Mouse (Mus musculus) heart, embryonic 16.5 days (tissue): ENCODE measurements around the gene Nek1. TPM values are rescaled to one million over a fixed set of nuclear protein-coding genes. Genes with fewer than 3 reads are reported as not detected.

Experiments used
- ATAC-seq: fragments of 200-750 bp; cut with Nextera tagmentation; replicated peaks from 2 replicates; pipeline ENCODE4 v1.8.0; 2017; ENCODE audit warnings: moderate number of reproducible peaks; ENCODE audit not compliant: insufficient read depth, low FRiP score; ENCODE audit errors: extremely low read depth
- H3K27ac ChIP-seq: fragments of 300-500 bp; sonication (generic); 2 replicates; pipeline ENCODE4 v1.5.1; 2014; ENCODE audit warnings: mild to moderate bottlenecking, low read length, control low read depth, moderate library complexity
- H3K27me3 ChIP-seq: fragments of 300-500 bp; sonication (generic); 2 replicates; pipeline ENCODE4 v1.6.1; 2014; ENCODE audit warnings: low read length, mixed read lengths; ENCODE audit not compliant: control insufficient read depth, insufficient read depth
- H3K36me3 ChIP-seq: fragments of 300-500 bp; sonication (generic); 2 replicates; pipeline ENCODE4 v1.6.1; 2014; ENCODE audit not compliant: control insufficient read depth, insufficient read depth
- H3K4me1 ChIP-seq: fragments of 300-500 bp; sonication (generic); 2 replicates; pipeline ENCODE4 v1.6.1; 2014; ENCODE audit warnings: low read length, mixed read lengths; ENCODE audit not compliant: control insufficient read depth, insufficient read depth
- H3K4me2 ChIP-seq: fragments of 300-500 bp; sonication (generic); 2 replicates; pipeline ENCODE4 v1.6.1; 2014; ENCODE audit warnings: low read depth, mild to moderate bottlenecking, control low read depth, low read length
- H3K4me3 ChIP-seq: fragments of 300-500 bp; sonication (generic); 2 replicates; pipeline ENCODE4 v1.5.1; 2014; ENCODE audit warnings: mild to moderate bottlenecking, control low read depth, low read length
- H3K9ac ChIP-seq: fragments of 300-500 bp; sonication (generic); 2 replicates; pipeline ENCODE4 v1.6.1; 2014; ENCODE audit warnings: low read length, control low read depth
- H3K9me3 ChIP-seq: fragments of 300-500 bp; sonication (generic); replicated peaks from 2 replicates; pipeline ENCODE4 v1.6.1; 2016; ENCODE audit warnings: low read length; ENCODE audit not compliant: control insufficient read depth
- WGBS: fragments of 180-500 bp; shearing (Covaris S2); extraction: QIAGEN DNeasy Blood & Tissue Kit; methylation state at CpG from one replicate; pipeline ENCODE4 v1.1.7; 2014; 5-methylcytosine and 5-hydroxymethylcytosine counted together
- polyA plus RNA-seq: library from polyadenylated mRNA; unstranded; fragments of >200 nt; fragmentation: Nextera tagmentation; extraction: Ambion mirVana; gene quantifications from 2 replicates; pipeline ENCODE4 v1.2.1, GENCODE M21; 2015

Gene Nek1
- polyA plus RNA-seq, 1 experiment from 2014 or later: 11.3 TPM

DNA sequence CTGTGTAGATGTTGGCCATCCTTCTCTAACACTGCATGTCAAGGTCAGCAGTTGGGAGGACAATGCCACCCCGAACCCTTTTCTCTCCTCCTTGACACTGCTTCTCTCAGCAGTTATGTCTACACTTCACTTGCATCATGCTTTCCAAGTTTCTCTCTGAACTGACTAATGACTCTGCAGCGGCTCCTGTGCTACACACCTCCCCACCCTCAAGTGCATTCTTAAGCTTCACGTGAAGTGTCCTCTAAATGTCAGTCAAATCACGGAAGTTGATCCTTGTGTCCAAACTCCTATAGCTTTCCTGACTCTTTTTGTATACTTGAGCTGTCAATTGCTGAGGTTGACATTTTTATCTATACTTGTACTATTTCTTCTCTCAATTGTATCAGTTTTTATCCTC, 117.5 kb downstream of the Nek1 start:
- no peak overlapping the region for H3K4me3 ChIP-seq
- H3K9ac ChIP-seq: no peak overlapping the region
- no peaks in the 10 kb centered on the region for H3K27me3 ChIP-seq
- no peak for ATAC-seq
- no peaks in the 10 kb centered on the region for H3K9me3 ChIP-seq
- no peak overlapping the region for H3K4me2 ChIP-seq
- WGBS: 76% methylated on average over 4 of the region's 4 CpGs
- peaks cover 4% of the 10 kb centered on the region; the same call in 1 of the 2 replicates for H3K36me3 ChIP-seq
- H3K27ac ChIP-seq: no peak overlapping the region
- H3K4me1 ChIP-seq: no peaks in the 10 kb centered on the region

DNA sequence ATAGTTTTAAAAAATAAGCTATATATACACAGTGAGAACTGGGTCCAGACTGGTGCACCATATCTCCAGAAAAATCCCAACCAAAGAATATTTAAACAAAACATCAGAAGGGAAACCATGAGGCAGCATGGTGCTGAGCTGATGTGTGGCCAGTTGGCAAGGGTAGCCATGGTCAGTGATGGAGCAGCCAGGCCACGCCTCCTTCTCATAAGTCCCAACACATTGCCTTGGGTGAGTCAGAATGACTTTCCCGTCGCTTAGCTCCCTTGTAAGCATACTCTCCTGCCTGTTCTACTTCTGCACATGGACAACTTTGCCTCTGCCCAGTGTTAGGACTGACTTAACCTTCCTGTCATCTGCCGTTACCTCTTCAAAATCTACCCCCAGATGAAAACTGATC, 118.9 kb downstream of the Nek1 start:
- H3K36me3 ChIP-seq: peaks cover under 1% of the 10 kb centered on the region; the same call in 1 of the 2 replicates
- no peaks in the 10 kb centered on the region for H3K9me3 ChIP-seq
- no peak overlapping the region for H3K27ac ChIP-seq
- H3K4me1 ChIP-seq: no peaks in the 10 kb centered on the region
- no peaks in the 10 kb centered on the region for H3K27me3 ChIP-seq
- WGBS: 84% methylated on average over 4 of the region's 4 CpGs
- no peak overlapping the region for H3K4me3 ChIP-seq
- ATAC-seq: no peak
- H3K9ac ChIP-seq: no peak overlapping the region
- no peak overlapping the region for H3K4me2 ChIP-seq

DNA sequence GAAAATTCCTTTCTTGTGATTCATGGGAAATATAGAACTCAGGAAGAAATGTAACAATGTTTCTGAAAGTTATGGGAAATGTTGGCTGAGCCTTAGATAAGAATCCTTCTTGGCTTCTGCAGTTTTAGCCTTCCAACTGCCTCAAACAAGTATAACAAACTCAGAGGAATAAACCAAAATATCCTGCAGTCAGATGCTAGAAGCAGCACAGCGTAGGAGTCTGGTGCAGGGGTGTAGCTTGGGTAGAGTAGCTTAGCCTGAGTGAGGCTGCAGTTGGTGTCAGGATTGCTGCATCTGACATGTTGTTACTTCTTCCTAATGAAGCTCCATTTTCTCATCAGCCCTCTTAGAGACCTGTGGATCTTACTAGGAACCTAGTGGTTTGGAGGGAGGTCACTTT, 128.6 kb downstream of the Nek1 start:
- Histone ChIP-seq H3K4me2 (no peak overlapping the region), H3K9ac (no peak overlapping the region), H3K4me1 (no peaks in the 10 kb centered on the region), H3K9me3 (no peaks in the 10 kb centered on the region), H3K27ac (no peak overlapping the region), H3K4me3 (no peak overlapping the region), H3K27me3 (no peaks in the 10 kb centered on the region), H3K36me3 (peaks cover 5% of the 10 kb centered on the region; the same call in 1 of the 2 replicates)
- ATAC-seq: no peak
- 76% methylated on average over 1 of the region's 1 CpGs for WGBS

DNA sequence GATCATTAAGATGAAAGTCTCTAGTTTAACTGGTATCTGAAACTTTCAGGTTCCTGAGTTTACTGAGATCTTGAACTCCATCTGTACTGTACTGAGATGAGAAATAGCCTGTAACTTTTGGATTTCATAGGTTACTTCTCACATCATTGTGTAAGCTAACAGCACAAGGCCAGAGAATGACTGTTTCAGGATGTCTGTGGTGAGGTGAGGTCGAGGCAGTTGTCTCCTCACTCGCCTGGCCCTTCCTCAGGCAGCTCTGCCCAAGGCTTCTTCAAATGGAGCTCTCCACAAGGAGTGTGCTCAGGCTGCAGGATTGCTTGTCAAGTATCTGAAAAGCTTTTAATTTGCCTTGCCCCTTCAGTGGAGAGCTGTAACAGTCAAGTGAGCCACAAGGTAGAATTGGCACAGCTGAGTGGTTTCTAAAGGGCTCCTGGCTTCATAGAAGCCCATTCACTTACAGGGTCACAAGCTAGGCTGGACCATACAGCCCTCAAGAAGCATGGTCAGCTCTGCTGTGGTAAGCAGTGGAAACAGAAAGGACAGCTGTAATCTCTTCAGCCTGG, 134.4 kb downstream of the Nek1 start:
- H3K9ac ChIP-seq: no peak overlapping the region
- no peaks in the 10 kb centered on the region for H3K9me3 ChIP-seq
- no peaks in the 10 kb centered on the region for H3K36me3 ChIP-seq
- no peak overlapping the region for H3K4me2 ChIP-seq
- H3K4me1 ChIP-seq: no peaks in the 10 kb centered on the region
- WGBS: 71% methylated on average over 2 of the region's 2 CpGs
- ATAC-seq: no peak
- H3K27ac ChIP-seq: no peak overlapping the region
- no peaks in the 10 kb centered on the region for H3K27me3 ChIP-seq
- no peak overlapping the region for H3K4me3 ChIP-seq

DNA sequence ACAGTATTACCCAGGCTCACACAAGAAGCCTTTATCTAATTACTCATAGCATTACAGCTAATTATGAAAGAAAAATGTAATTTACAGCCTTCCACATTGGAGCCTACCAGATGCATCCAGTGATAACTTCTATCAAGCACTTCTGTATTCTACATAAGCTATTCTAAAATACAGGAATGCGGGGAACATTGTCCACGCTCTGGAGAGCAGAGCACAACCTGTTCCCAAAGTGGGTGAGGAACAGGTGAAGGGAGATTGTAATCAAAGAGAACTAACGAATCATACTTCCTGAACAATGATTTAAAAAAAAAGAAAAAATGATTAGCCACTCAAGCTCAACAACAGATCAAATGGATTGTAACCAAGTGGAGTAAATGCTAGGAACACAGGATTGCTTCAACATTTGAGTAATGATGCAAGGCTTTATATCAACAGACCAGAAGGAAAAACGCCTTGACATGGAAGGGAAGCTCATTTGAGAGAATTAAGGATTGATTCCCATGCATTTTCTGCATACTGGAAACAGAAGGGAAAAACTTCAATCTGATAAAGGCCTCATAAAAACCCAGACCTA, 139.7 kb downstream of the Nek1 start:
- Histone ChIP-seq H3K4me3 (no peak overlapping the region), H3K4me1 (no peaks in the 10 kb centered on the region), H3K9ac (no peak overlapping the region), H3K27ac (no peak overlapping the region), H3K36me3 (no peaks in the 10 kb centered on the region), H3K4me2 (no peak overlapping the region), H3K9me3 (no peaks in the 10 kb centered on the region), H3K27me3 (no peaks in the 10 kb centered on the region)
- ATAC-seq: no peak
- 85% methylated on average over 4 of the region's 4 CpGs for WGBS

DNA sequence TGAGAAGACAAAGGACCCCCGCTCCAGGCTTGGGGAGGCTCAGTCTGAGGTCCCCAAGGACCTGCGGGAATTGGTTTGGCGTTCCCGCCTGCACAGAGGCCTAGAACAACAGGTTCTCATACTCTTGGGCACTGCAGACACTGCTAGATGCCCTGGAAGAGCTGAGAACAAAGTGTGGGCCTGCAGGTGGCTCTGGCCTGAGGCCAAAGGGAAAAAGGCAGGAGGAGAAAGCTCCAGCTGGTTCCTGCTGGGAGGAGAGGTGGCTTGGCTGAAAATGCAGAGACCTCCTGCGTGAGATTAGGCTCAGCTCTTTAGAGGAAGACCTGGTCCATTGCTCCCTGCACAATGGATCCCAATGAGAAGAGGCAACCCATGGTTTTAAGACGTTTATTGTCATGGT, 148.9 kb downstream of the Nek1 start:
- H3K9ac ChIP-seq: no peak overlapping the region
- H3K4me3 ChIP-seq: no peak overlapping the region
- H3K36me3 ChIP-seq: no peaks in the 10 kb centered on the region
- ATAC-seq: no peak
- 74% methylated on average over 6 of the region's 6 CpGs for WGBS
- no peak overlapping the region for H3K4me2 ChIP-seq
- no peak overlapping the region for H3K27ac ChIP-seq
- H3K9me3 ChIP-seq: no peaks in the 10 kb centered on the region
- H3K27me3 ChIP-seq: no peaks in the 10 kb centered on the region
- no peaks in the 10 kb centered on the region for H3K4me1 ChIP-seq

DNA sequence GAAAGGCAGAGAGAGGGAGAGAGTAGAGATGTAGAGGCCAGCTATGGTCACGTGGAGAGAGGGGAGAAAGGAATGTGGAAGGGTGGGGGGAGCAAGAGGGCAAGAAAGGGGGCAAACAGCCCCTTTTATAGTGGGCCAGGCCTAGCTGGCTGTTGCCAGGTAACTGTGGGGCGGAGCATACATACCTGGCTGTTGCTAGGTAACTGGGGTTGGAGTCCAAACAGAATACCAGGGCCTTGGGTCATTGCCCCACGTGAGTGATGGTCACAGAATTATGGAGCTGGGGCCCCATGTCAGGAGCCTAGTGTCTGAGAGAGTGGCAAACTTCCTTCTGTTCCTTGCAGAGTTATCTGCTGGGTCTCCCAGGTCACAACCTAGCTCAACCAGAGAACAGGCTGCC, 149.3 kb downstream of the Nek1 start:
- WGBS: 48% methylated on average over 3 of the region's 3 CpGs
- no peaks in the 10 kb centered on the region for H3K4me1 ChIP-seq
- no peaks in the 10 kb centered on the region for H3K36me3 ChIP-seq
- no peak overlapping the region for H3K27ac ChIP-seq
- no peak overlapping the region for H3K4me3 ChIP-seq
- no peak overlapping the region for H3K4me2 ChIP-seq
- H3K27me3 ChIP-seq: no peaks in the 10 kb centered on the region
- H3K9ac ChIP-seq: no peak overlapping the region
- H3K9me3 ChIP-seq: no peaks in the 10 kb centered on the region
- no peak for ATAC-seq

DNA sequence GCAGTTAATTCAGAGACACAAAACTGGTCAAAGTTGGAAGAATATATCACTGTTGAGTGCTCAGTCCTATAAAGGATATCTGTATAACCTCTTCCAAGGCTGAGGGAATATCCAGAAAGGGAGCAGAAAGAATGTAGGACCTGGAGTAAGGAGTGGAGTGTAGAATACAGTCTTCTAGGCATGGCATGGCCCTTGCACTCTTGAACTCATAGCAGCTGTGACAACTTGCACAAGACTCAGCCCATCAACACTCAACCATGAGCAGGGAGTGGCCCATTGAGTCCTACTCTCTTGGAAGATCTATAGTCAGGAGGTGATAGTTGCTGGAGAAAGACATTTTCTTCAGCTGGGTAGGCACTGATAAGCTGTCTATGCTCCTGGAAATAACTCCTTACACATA, 149.8 kb downstream of the Nek1 start:
- no peaks in the 10 kb centered on the region for H3K9me3 ChIP-seq
- H3K4me1 ChIP-seq: no peaks in the 10 kb centered on the region
- no peaks in the 10 kb centered on the region for H3K36me3 ChIP-seq
- H3K4me3 ChIP-seq: no peak overlapping the region
- ATAC-seq: no peak
- no peak overlapping the region for H3K4me2 ChIP-seq
- H3K9ac ChIP-seq: no peak overlapping the region
- H3K27ac ChIP-seq: no peak overlapping the region
- H3K27me3 ChIP-seq: no peaks in the 10 kb centered on the region

DNA sequence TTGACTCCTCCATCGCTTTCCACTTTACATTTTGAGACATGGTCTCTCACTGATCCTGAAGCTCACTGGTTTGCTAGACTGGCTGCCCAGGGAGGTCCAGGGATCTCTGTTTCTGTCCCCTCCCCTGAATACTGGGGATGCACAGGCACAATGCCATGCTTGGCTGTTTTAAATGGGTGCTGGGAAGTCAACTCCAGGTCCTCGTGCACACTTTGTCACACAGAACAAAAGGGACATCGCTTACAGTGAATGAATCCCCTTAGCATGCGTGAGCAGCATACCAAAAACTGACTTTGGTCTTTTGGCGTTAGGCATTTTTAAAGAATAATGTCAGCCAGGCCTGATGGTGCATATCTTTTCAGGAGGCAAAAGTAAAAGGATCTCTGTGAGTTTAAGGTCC, 155.7 kb downstream of the Nek1 start:
- Histone ChIP-seq H3K9ac (no peak overlapping the region), H3K27me3 (no peaks in the 10 kb centered on the region), H3K4me2 (no peak overlapping the region), H3K36me3 (no peaks in the 10 kb centered on the region), H3K4me1 (no peaks in the 10 kb centered on the region), H3K4me3 (no peak overlapping the region), H3K27ac (no peak overlapping the region), H3K9me3 (no peaks in the 10 kb centered on the region)
- 83% methylated on average over 5 of the region's 5 CpGs for WGBS
- no peak for ATAC-seq
